Mouse (Mus musculus) cerebellum, adult 18-20 months (tissue): ENCODE measurements around the gene Glis3.

Source experiments
- DNase-seq, 2 experiments: peaks; one replicate each; pipeline ENCODE4 v3.0.0; 2021

Glis3 gene

DNA sequence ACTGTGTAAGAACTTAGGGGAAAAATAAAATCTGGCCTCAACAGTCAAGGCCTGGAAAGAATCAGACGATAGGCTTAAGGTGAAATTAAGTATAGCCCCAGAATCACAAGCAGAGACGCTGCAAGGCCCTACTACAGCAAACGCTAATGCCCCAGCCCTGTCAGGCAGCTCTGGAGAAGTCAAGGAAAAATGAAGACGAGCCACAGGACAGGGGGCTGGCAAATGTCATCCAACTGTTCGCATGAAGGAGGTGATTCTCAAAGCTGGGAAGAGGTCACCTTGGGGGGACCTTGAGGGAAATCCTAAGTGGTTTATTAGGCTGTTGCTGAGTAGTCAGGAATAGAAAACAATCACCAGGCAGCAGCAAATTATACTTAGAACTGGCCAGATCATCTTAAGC, 214.1 kb downstream of the Glis3 start:
- DNase-seq, result no peak

DNA sequence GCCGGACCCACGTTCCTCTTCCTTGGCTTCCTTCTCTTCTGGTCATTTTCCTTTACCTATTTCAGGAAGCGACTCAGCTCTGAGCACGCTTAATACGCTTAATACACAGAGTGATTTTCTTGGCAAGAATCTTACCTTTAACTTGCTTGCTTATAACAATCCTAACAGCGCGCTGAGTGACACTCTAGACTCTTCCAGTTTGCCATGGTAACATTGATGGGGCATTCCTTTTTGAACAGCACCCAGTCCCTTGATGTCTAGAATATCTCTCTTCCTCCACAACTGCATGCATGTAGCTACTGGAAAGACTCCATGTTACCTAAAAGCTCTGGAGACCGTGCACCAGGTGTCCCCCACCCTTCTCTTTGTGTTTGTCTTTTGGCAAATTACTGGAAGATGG, 225.5 kb downstream of the Glis3 start:
- no peak for DNase-seq

DNA sequence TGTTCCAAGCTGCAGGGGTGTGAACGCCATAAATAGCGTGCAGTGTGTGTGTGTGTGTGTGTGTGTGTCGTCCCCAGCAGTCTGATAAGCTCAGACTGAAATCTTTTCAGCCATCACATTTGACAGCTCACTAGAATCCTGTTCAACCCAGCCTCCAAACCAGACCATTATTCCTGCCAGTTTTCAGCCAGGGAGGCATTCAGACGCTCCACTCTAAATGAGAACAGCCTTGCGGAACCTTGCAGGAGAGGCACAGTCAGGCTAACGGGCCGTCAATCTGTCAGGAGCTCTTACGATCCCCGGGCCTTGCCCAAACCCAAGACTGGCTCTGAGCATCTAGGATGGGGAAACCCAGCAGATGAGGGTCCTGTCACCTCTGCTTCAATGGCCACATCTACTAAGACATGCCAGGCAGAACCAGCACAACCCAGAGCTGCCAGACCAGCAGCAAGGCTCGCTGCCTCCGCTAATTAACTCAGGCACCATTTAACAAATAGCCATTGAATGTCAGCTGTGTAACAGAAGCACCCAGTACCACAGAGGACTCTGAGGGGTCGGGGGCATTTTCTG, 226.8 kb downstream of the Glis3 start:
- DNase-seq, result no peak

DNA sequence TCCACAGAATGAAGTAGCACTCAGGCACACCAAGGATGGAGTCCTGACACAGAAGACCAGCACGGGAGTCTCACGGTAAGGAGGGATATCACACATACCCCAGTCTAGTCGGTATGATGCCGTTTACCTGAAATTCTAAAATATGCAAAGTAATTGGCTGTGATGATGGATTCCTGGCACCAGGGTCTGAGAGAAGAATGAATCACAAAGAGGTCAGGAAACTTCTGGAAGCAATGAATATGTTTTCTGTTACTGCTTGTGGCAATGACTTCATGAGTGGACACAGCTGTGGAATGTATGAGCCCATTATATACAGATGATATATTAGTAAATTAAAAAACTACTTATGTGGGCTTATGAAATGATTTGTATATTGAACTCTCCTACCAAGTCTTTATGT, 231.1 kb downstream of the Glis3 start:
- DNase-seq, result no peak

DNA sequence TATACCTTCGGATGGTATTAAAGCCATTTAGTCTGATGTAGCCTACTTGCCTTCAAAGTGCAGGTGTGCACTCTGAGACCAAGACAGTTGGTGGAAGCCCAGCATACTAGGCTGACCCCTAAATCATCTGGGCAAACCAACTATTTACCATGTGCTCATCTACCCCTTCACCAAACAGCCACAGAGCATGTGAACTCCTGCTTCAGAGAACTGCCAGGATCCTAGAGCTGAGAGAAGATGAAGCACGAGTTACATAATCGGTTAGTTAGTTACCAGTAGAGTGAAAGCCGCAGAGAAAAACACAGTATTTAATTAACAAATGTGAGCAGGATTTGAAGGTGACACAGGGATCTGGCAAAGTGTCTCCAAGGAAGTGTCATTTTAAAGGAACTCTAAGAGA, 237.7 kb downstream of the Glis3 start:
- DNase-seq, result no peak

DNA sequence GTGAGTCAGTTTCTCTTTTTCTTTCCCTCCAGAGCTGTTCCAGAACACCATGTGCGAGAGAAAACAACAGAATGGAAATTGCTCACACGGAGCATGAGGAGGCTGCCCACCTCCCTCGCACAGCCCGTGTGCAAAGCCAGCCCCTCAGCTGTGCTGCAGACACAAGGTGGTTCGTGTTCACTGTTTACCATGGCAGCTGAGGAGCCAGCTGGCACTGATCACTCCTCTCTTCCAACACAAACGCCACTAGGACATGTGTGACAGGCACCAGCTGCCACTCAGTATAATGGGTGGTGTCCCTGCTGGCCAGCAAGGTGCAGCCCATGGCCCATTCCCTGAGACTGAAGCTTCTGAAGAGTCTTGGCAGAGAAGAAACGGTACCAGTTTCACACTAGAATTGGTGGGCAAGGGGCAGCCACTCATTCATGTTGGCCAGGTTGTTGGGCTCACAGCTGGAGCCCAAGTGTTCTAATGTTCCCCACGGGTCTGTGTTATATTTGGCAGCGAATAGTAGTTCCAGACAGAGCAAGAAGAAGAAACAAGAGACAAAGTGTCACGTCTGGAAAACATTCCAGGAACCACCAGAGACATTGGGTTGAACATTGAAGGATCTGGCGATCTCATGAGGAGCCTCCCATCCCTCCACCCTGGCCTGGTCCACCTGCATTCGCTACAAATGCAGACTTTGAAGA, 243.3 kb downstream of the Glis3 start:
- DNase-seq, result no peak

DNA sequence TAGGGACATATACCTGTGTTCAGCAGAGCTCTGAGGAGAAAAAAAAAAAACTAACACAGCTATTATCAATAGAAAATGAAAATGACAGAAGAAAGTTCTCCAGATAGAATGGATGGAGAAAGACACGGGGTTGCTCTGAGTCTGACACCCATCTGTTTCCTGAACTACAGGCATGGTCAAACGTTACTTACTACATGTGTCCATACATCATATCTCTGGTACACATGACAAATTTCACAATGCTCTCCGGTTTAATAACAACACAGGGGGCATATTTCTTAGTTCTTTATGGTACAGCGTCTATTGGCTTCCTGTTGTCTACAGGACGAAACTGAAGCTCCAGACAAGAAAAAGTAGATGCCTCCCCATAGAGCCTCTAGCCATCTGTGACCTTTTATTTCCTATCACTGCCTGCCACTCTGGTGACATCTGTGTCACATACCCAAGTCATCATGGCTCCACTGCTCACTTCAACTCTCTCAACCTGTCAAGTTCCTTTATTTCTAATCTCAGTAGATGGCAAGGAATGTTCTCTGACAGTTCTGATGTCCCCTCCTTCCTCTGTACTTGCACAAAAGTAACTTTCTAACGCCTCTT, 251.6 kb downstream of the Glis3 start:
- no peak for DNase-seq

DNA sequence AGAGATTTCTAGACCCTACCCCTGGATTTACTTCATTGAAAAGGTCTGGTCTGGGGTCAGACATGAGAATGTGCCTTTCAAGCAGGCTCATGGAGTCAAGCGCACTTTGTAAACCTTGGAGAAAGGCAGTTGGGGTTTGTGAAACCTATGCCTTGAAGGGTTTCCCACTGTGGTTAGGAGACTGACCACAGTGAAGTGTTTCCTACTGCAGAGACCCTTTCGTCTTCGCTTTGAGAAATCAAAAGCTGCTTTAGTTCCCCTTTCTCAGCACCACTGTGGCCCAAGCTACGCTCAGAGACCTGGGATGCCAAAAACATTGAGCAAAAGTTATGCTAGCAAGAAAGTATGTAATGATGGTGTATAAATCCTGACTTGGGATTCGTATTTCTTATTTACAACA, 255.7 kb downstream of the Glis3 start:
- no peak for DNase-seq

DNA sequence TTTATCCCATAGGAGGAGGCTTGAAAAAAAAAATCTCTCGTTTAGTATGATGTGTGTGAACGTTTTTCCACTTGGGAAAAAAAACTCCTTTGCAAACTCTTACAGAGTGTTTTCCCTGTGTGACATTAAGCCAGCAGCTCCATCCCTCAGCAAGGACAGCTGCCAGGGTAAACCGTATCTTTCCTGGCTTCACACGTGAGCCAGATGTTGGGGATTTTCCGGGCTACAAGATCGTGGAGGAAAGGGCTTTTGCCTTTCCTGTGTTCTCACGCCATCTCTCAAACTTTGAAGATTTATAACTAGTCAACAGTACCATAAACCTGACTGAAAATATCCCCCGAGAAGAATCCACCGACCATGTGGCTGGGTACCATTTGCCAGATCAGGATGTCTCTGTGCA, 256.9 kb downstream of the Glis3 start:
- DNase-seq, result no peak

DNA sequence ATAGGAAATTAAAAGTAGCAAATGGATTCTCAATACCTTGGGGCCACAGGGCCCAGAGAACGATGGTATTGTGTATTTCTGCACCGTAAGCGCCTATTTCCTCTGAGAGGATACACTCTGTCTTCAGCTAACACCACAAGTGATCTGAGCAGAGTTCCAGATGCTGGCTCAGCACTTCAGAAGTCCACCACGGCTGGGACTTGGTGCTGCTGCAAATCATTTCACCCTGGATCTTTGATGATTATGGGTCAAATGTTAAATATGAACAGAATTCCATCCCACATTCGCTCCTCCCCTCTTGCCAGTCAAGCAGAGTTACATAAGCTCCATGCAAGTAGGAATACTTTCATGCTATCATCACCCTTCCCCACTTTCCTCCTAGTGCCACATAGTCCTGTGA, 263.8 kb downstream of the Glis3 start:
- no peak for DNase-seq

DNA sequence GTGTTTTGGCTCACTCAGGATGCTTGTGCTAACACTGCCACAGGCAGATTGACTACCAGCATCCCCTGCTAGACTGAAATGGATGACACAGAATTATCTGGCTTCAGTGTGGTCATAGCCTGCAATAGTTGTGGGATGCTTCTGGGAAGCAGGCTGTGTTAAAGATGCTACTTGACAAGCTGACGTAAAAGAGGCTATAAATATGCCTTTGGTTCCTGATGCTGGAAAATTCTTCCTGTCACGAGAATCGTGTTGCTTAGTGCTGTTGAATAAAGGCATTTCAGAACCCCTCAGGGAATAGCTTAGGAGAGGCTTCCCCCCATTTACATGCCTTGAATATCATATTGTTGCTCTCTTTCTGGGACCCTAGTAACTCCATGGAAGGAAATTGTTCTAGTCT, 271.1 kb downstream of the Glis3 start:
- DNase-seq, result no peak

DNA sequence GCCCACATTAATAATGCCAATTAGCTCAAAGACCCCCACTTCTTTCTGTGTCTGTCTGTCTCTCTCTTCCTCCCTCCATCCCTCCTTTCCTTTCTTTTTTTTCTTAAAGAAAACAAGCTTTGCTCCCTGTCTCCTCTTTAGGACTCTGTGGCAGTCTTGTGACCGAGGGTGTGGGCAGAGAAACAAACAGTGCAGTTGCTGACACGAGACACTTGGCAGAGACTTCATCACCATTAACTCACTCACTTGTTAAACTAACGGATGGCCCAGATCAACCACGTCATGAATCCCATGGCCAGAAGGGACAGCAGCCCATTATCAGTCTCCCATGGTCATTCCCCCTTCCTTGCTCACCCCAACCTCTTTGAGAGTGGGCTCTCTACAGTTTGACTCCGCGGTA, 276.9 kb downstream of the Glis3 start:
- no peak for DNase-seq

DNA sequence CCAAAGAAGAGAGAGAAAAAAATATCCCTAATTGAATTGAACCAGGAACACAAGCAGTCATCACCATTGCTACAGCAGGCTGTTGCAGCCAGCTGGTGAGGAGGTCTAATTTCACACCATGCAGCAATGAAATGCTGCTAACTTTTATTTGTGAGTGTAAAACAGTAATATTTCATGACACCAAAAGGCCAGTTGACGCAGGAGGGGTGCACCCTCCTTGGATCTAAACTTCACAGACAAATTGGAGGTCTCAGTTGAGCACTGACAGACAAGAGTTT, 284.4 kb downstream of the Glis3 start:
- DNase-seq, result no peak

DNA sequence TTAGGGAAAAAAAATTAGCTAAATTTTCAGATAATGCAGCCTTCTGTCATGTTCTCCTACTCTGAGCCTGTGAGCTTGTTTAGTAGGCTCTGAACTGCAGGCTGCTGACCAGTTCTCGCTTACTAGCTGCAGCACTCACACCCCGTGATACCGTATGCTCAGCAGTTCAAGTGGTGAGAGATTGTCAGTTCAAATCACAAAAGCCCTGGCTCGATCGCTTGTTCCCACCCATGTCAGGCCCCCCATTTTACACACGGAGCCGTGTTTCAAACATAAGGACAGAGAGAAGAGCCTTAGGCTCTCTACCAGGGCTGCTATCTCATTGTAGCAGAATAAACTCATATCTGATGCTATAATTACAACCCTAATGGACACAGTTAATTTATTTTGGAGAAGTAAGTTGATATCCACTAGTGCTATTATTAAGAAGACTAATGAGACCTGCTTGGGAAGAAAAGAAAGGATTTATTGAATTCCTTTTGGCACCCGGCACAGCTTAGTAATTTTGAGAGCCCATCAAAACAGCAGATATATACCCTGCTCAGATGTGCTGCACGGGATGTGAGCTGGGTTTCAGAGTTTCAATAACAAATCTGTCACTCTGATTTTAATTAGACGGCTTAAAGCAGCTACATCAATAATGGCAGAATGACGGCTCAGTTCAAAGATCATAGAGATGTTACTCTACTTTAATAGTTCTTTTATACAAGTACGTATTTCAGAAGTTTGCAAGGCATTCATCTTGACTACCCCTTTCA, 284.9 kb downstream of the Glis3 start:
- DNase-seq, result no peak

DNA sequence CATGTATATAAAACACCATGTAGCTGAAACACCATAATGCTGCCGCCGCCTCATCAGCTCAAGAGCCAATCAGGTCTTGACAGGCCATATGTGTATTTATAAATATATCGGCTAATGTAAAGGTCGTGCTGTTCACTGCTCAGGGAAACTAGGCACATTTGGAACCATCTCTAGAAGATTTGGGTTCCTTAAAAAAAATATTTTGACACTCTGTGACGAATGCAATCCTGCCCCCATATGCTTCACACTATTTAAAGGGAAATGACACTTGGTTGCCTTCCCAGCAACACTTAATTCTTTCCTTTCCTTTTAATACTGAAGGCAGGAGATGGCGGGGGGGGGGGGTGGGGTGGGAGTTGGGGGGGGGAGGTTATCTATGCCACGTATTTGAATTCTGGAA, 286.1 kb downstream of the Glis3 start:
- no peak for DNase-seq

DNA sequence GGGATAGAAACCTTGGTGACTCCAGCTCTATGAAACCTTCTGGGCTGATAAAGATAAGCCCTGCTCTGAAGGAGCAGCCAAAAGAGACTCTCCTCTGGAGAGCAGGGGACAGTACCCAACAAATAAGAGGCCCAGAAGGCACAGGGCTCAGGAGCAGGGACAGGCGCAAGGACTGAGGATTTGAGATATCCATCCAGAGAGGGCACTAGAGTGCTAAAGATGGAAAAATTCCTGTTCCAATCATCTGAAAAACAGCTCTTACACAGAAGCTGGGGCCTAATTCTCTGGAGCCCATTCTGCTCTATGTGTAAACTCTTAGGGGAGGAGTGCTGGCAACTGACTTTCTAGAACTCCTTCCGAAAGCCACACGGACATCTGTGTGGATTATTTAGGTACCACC, 287.0 kb downstream of the Glis3 start:
- DNase-seq, result no peak

DNA sequence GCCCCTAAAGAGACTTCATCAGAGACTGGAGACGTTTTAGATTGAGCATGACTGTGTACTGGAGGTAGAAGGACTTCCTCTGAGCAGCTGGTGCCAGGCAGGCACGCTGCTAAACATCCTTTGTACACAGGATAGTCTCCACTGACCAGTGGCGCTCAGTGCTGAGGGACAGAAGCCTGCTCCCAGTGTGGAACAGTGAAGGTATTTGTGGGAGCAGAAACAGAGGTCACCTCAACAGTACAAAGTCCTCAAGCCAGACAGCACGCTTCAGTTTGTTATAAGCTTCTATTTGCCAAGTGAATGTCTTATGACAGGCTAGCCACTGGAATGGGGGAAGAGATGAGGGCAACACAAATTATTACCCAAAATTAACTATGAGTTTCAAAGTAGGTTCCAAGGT, 289.0 kb downstream of the Glis3 start:
- no peak for DNase-seq

DNA sequence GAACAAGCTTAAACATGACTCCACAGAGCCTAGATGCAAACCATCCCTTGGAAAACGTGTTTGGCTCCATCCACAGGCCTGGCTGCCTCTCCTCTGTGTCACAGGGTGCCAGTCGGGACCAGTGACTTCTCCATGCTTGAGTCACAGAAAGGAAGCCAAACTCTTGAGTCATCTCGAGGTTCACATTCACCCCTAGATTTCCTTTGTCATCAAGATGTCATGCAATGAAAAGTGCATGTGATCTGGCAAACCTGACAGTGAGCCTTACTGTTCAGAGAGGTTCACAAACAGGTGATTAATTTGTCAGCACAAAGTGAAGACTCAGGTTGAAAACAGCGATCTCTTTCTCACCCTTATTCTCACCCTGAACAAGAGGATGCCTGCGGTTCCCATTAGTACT, 290.7 kb downstream of the Glis3 start:
- no peak for DNase-seq

DNA sequence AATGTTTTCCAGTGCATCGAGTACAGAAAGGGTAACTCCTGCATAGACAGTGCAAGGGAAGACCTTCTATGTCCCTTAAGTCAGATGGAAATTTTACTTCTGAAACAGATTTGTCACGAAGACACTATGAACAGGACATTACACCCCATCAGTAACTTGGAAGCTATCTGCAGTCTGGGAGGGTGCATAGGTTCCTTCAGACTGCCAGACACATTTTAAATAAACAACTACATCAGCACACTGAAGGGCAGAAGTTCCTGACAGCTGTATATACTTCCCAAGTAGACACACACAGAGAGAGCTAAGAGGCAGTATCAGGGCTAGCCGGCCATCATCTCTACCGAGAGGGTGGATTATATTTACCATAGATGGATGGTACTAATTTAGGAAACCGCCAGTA, 296.5 kb downstream of the Glis3 start:
- DNase-seq, result no peak

DNA sequence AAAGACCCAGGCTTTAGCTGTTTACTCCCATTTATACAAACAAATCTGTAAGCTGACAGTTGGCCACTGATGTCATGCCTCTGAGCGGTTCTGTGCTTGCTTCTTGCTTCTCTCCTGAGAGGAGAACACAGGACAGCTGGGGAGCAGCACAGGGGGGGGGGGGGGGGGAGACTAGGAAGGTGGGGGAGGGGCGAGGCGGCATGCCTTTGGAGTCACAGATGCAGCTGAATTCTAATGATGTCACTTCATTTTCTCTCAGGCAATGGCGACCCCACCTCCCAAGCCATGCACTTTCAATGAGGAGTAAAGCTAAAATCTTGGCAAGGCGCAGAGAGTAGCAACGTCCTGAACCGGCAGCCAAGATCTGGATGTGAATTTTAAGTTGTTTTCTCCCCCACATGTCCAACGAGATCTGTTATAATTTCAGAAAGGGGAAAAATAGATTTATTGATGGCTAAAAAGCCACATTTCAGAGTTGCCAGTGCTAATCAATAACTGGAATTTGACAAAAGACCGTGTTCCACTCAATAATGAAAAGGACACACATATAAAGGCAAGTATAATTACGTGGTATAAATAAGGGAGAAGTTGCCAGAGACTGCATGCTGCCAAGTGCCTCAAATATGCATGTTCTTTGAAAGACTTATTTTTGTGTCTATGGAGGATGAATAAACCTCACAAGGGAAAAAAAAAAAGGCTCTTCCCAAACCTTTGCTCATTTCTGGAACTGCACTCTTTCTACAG, 297.5 kb downstream of the Glis3 start:
- DNase-seq, result no peak

DNA sequence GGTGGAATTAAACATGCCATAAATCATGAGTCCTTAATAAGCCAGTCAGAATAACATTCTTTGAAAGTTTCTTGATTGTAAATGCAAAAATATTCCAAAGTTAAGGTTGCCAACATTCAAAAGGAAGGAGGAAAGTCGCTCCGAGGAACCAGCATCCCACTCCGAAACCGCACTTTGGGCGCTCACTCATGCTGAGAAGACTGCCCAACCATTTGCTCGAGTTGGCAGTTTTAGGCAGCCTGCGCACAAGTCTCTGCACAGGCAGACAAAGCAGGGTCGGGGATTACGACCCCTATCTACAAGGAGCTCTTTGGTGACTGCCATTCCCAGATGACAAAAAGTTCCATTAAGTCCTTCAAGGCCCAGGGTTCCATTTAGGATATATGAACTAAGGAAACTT, 298.4 kb downstream of the Glis3 start:
- no peak for DNase-seq

DNA sequence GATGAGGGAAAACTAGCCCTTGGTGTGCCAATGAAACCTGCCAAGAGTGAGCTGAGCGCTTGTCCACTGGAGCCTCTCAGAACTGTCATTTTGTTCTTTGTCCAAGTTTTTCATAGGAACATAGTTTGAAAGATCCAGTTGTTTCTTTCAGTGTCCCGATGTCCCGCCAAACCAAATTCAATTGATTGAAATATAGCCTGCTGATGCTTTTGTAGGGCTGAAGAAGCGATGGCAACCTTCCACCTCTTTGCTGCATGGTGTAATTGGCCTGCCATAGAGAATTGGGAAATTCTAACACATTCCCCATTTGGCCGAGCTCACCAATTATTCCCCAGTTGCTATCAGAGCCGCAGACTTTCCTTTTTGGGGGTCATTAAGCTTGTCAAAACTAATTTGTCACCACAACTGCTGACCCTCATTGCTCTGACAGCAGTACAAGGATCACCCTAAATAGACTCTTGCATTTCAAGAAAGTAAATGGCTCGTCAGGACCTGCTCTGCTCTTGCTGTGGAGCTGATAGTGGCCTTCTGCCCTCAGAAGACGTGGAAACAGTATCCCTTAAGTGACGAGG, 299.1 kb downstream of the Glis3 start:
- DNase-seq, result no peak

DNA sequence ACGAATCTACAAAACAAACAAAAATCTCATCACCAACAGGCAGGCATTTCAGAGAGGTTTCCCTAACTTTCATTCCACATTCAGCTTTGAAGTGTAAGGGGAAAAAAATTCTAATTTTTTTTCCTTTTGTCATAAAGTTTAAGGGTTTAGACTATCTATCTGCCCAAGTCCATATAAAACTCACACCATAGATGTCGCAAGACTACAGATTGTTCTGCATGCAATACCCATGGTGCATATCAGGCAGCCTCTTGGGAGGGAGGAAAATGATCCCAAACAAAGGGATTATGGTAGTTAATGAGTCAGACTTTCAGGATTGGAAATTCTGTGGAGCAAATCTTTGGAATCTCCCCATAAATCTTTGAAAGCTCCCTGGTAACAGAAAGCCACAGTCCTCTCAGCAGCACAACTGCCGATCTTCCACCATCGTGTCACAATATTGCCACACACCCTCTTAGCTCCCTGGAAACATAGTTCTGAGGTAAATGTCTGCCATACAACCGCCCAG, 302.0 kb downstream of the Glis3 start:
- no peak for DNase-seq
